ENCODE assay signal across 9 mouse cellular contexts in genomic region chr9:69623312-69623711, GRCm38 (mm10).
DNase-seq lines count a peak whose midpoint lies in the region; ATAC-seq and TF ChIP-seq lines count a peak whose summit lies in the region.
"Had no signal": no experiment of that assay in that cellular context is flagged by ENCODE, and none has a peak within 500 bp of the region (broad histone marks: within the 10 kb centered on the region; RNA-seq: fewer than 3 reads in every experiment).

No protein-coding gene starts in this region.

- no peak overlapping the region for H3K4me3 ChIP-seq in kidney, embryonic 16.5 days (ENCODE audit: low read length)
- H3K4me3 ChIP-seq in liver, adult 2 months (ENCODE audit: insufficient read depth, low read depth, low read length): no peak overlapping the region
- H3K4me3 ChIP-seq: heart, embryonic 13.5 days had no signal

- no peak overlapping the region for H3K9ac ChIP-seq in kidney, embryonic 16.5 days (replicated peaks; ENCODE audit: low read length)
- H3K9ac ChIP-seq in liver, adult 2 months (ENCODE audit: low read depth, low read length): no peak overlapping the region
- H3K9ac ChIP-seq: heart, embryonic 13.5 days had no signal

- H3K4me1 ChIP-seq in kidney, embryonic 16.5 days (ENCODE audit: insufficient read depth, low read length): no peaks in the 10 kb centered on the region
- H3K4me1 ChIP-seq in liver, adult 2 months (ENCODE audit: control insufficient read depth, insufficient read depth, low read length): no peaks in the 10 kb centered on the region
- H3K4me1 ChIP-seq: heart, embryonic 13.5 days had no signal

- no peak overlapping the region for H3K4me2 ChIP-seq in kidney, embryonic 16.5 days (replicated peaks; ENCODE audit: low read depth, low read length)
- H3K4me2 ChIP-seq: heart, embryonic 13.5 days had no signal

- DNase-seq in kidney, adult 18-20 months: peak; percentile 73
- DNase-seq in adipocyte (ENCODE audit: low spot score): peak; percentile 79
- peak; percentile 50 for DNase-seq in hindlimb bud, embryonic 11.5 days (ENCODE audit: extremely low spot score, low read depth, low spot score)
- DNase-seq in liver, adult 2 months (ENCODE audit: extremely low read depth, low read depth, low spot score): peak; percentile 56
- DNase-seq in right cerebral cortex, postnatal 4 days: peak; percentile 82
- peak; percentile 35 to 81 for DNase-seq in urinary bladder, postnatal 4 days (ENCODE audit: low spot score in 2 of 2)

- no peaks in the 10 kb centered on the region for H3K79me2 ChIP-seq in liver, adult 2 months (ENCODE audit: control insufficient read depth, insufficient read depth, low read length)

- no peaks in the 10 kb centered on the region; the same call in 1 of the 2 replicates for H3K27me3 ChIP-seq in kidney, embryonic 16.5 days (ENCODE audit: insufficient read depth, low read length)
- no peaks in the 10 kb centered on the region for H3K27me3 ChIP-seq in liver, adult 2 months (ENCODE audit: control insufficient read depth, insufficient read depth, low read length)
- H3K27me3 ChIP-seq: heart, embryonic 13.5 days had no signal

- no peak for TF ChIP-seq POLR2A in liver, adult 2 months (IDR thresholded peaks at IDR 0.05; ENCODE audit: extremely low read depth, insufficient read depth, low read length)

- 21% methylated on average over 7 of the region's 7 CpGs for WGBS in kidney, embryonic 16.5 days
- 13% methylated on average over 7 of the region's 7 CpGs for whole genome bisulfite sequencing in liver, adult 2 months

- TF ChIP-seq CTCF in liver, adult 2 months (IDR thresholded peaks at IDR 0.05; ENCODE audit: low read depth, low read length): peak; percentile 74

- 0 out of 2 replicates have a peak, but pooled peaks cover 3% of the 10 kb centered on the region for H3K9me3 ChIP-seq in kidney, embryonic 16.5 days (ENCODE audit: low read length)
- H3K9me3 ChIP-seq: heart, embryonic 13.5 days had no signal

- no peak overlapping the region for H3K27ac ChIP-seq in kidney, embryonic 16.5 days (ENCODE audit: low read length)
- no peak overlapping the region for H3K27ac ChIP-seq in liver, adult 2 months (replicated peaks; ENCODE audit: insufficient read depth, low read depth, low read length)
- H3K27ac ChIP-seq: heart, embryonic 13.5 days had no signal

- no peak for ATAC-seq in kidney, embryonic 16.5 days (ENCODE audit: low FRiP score, low TSS enrichment)
- ATAC-seq in common myeloid progenitor, adult 5-6 weeks (replicated peaks; ENCODE audit: low read depth, poor library complexity, severe bottlenecking): peak; percentile 62; the same call in 1 of the 2 replicates

- no peaks in the 10 kb centered on the region for H3K36me3 ChIP-seq in kidney, embryonic 16.5 days (ENCODE audit: insufficient read depth, low read length)
- no peaks in the 10 kb centered on the region for H3K36me3 ChIP-seq in liver, adult 2 months (ENCODE audit: control insufficient read depth, insufficient read depth, low read length)
- H3K36me3 ChIP-seq: heart, embryonic 13.5 days had no signal
